Mouse (Mus musculus) left cerebral cortex, adult 8-10 months (tissue): Measurements from ENCODE around the gene Csnk2a1. TPM values are rescaled to one million over a fixed set of nuclear protein-coding genes. Genes with fewer than 3 reads are reported as not detected.
A peak's percentile ranks its signal among the peaks of the same experiment; 100 is the strongest.
"Not testable (repeated sequence)": the region's sequence is repeated elsewhere in the genome, so short reads cannot be mapped to it uniquely, and the experiment has no call there.

Experiments
- DNase-seq, 2 experiments: peaks; one replicate each; pipeline ENCODE4 v3.0.0; 2022; ENCODE audit warnings: low spot score in 2 of 2
- total RNA-seq, 4 experiments: library from RNA; stranded (reverse); gene quantifications; 2 replicates each; pipeline ENCODE4 v1.2.4; 2022

Gene Csnk2a1
- total RNA-seq, 4 experiments from 2014 or later = 95.7 to 112 (median 101) TPM

DNA sequence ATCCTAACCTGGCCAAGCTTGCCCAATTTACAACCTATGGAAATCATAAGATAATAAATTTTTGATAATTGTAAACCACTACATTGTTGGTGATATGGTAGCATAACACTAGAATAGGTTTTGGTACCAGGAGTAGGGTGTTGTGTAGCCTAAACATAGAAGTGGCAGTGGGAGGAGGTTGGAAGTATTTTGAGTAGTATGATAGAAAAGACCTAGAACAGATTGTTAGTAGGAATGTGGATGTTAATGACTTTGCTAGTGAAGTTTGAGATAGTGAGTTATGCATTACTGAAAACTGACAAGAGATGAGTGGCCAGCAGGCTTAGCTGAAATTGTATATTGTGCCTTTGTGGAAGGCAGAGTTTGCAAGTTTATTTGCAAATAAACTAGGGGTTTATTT is 3.4 kb downstream of the Csnk2a1 start:
- no peak for DNase-seq

GRCm38 (mm10) chr2:152237926-152238325 is 11.3 kb downstream of the Csnk2a1 start:
- DNase-seq = no peak

- no peak for DNase-seq
Observed at GRCm38 (mm10) chr2:152240580-152240979, 13.9 kb downstream of the Csnk2a1 start.

DNA sequence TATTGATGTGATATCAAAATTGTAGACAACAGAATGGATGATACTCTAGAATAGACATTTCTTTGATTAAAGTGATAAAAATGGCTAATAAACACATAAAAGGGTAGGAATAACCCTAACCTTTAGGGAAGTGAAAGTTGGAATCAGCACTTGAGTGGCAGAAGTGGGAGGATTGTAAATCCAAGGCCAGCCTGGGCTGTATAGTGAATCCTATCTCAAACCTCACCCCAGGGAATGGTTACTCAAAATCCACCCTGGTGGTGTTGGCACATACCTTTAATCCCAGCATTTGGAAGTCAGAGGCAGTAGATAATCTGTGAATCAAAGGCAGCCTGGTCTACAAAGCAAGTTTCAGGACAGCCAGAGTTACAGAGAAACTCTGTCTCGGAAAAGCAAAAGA is 20.6 kb downstream of the Csnk2a1 start:
- DNase-seq = no peak

DNA sequence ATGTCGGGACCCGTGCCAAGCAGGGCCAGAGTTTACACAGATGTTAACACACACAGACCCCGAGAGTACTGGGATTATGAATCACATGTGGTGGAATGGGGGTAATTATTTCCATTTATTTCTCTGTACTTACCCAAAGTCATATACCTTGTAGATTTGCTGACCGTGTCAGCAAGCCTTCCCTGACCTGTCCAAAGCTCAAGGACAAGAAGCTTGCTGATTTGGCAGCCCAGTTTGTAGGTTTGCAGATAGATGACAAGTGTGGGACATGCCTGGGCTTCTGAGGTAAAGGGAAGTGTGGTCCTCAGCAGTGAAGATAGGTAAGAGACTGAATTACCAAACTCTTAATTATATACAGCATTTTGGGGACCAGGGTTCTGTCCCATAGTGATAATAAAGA is 23.9 kb downstream of the Csnk2a1 start:
- DNase-seq = no peak

GRCm38 (mm10) chr2:152259739-152260138 is 33.1 kb downstream of the Csnk2a1 start:
- DNase-seq = no peak

GRCm38 (mm10) chr2:152273639-152274038 is 47.0 kb downstream of the Csnk2a1 start:
- DNase-seq = no peak

DNA sequence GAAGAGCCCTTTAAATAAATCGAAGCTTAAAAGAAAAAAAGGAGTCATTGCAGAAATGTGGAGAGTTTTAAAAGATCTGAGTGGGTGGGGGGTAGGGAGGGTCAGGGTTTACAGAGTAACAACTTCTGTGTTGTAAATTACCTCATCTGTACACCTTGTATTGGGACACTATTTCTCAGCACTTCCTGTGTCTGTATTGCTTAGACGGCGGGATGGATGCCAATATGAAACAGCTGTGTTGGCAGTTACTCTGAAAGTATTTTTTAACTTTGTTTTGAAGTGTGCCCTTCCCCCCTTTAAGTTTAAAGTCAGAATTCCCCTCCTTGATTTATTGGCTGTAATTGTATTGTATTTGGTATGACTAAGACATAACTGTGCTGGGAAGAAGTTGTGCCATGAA is 54.8 kb downstream of the Csnk2a1 start:
- DNase-seq = no peak

DNA sequence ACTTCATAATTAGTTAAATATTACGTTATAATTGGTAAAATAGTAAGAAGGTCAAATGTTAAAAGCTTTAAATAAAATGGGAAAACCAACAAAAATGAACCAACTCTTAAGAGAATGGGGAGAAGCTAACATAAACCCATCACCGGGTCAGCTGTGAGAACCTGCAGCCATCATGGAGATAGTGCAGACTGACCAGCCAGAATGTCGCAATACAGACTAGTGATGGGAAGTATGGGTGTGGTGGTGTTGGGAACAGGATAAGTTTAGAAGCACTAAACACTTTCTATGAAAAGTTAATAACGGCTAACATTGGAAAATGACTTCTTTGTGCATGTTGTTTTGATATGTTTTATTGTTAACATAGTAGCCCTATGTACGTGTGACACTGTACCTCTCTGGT is 60.9 kb downstream of the Csnk2a1 start:
- no peak for DNase-seq

GRCm38 (mm10) chr2:152288046-152288445 is 61.4 kb downstream of the Csnk2a1 start:
- DNase-seq = no peak

DNA sequence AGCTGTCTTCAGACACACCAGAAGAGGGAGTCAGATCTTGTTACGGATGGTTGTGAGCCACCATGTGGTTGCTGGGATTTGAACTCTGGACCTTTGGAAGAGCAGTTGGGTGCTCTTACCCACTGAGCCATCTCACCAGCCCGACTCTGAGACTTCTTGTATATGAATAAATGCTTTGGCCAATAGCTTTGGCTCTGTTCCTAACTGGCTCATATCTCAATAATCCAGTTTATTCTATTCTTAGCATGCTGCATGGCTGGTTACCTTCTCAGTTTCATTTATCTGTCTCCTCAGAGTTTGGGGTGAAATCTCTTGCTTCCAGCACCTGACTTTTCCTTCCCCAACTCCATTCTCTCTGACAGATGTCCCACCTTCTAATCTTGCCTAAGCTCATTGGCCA is 63.0 kb downstream of the Csnk2a1 start:
- DNase-seq = not testable (repeated sequence)

GRCm38 (mm10) chr2:152292475-152292874 is 65.8 kb downstream of the Csnk2a1 start:
- no peak for DNase-seq

GRCm38 (mm10) chr2:152293179-152293726 is 66.6 kb downstream of the Csnk2a1 start:
- no peak for DNase-seq

- DNase-seq = peak; percentile 75 to 88
Observed at GRCm38 (mm10) chr2:152293727-152294475, 67.3 kb downstream of the Csnk2a1 start, which contains the start of gene Tbc1d20. Tbc1d20 (plus strand) TSS chr2:152293828.

- DNase-seq = no peak
Observed at GRCm38 (mm10) chr2:152294541-152294940, 67.9 kb downstream of the Csnk2a1 start.

- DNase-seq = peak in 1 of 2 experiments; percentile 46
Observed at GRCm38 (mm10) chr2:152302862-152303261, 76.2 kb downstream of the Csnk2a1 start.

- DNase-seq = no peak
Observed at GRCm38 (mm10) chr2:152303781-152304180, 77.1 kb downstream of the Csnk2a1 start.

DNA sequence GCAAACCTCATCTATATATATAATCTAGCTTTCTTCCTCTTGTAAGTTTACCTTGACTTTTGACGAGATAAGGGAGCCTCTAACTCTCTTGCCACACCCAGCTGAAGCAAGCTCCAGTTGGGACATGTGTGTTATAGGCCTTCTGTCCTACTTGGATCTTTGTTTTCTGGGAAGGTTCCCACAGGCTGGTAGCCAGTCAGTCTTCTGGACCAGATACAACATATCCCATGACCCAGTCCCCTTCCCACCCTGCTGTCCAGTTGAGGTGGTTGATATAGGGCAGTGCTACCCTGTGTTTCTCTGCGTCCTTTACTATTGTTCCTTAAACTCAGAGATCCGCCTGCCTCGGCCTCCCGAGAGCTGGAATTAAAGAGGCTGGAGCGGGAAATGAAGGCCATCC is 78.8 kb downstream of the Csnk2a1 start:
- DNase-seq = no peak

DNA sequence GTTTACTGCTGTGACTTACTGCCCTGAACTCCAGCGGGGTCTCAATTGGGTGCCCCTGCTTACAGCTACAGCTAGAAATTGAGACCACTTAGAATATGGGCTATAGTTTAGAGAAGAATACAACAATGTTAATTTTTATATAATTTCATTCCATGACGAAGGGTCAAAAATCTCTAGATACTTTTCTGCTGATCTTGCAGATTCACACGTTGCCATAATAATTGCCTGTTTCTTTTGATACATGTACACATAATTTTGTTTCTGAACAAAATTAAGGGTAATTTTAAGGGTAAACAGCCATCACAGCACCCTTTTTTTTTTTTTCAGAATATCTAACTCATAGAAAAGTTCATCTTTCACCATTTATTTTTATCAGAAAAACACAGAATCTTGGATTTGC is 80.5 kb downstream of the Csnk2a1 start:
- DNase-seq = no peak

DNA sequence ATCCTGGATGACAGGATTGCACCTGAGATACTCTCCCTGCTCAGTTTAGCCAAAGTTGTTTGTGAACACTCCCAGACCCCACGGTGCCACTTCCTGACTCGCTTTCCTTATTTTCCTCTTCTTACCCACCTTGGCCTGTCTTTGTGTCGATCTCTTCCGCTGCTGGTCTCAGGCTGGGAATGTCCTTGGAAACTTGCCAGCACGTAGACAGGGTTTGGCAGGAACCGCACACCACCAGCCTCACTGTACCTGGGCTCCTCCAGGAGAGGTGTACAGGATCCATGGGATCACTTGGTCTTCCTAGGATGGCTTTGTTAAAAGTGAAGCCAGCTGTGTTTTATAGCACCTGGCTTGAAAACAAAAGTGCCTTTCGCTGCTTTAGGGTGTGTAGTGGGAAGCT is 86.4 kb downstream of the Csnk2a1 start:
- no peak for DNase-seq

- DNase-seq = no peak
Observed at GRCm38 (mm10) chr2:152313926-152314325, 87.3 kb downstream of the Csnk2a1 start.

DNA sequence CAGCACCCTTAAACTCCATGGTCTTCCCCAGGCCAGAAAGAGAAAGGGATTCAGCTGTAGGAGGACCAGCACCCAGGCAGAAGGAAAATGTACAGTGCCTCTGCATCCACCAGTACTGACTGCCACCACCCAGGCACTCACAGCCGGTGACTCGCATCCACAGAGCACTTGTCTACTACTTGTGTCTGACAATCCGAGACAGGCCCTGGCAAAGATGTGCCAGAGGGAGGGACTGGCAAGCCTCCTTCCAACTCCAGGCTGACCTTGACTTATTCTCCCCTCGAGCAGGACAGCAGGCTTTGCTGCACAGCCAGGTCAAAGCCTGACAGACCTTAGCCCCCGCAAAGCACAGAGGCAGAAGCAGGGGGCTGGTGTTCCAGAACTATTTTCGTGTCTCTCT is 90.4 kb downstream of the Csnk2a1 start:
- DNase-seq = no peak

GRCm38 (mm10) chr2:152321558-152321957 is 94.9 kb downstream of the Csnk2a1 start:
- no peak for DNase-seq
